ENCODE assay signal across 21 mouse cellular contexts in genomic region chr7:24425919-24426318, GRCm38 (mm10). TPM values are rescaled to one million over a fixed set of nuclear protein-coding genes. Genes with fewer than 3 reads are reported as not detected.
DNase-seq lines count a peak whose midpoint lies in the region; ATAC-seq lines count a peak whose summit lies in the region.
"Had no signal": no experiment of that assay in that cellular context is flagged by ENCODE, and none has a peak within 500 bp of the region (broad histone marks: within the 10 kb centered on the region; RNA-seq: fewer than 3 reads in every experiment).

No protein-coding gene starts in this region.

- DNase-seq in cerebellum, adult 9-11 months = peak; percentile 31
- no peak for DNase-seq in cerebellum, postnatal 14 days
- peak; percentile 56 to 65 for DNase-seq in natural killer cell, adult 2 months (ENCODE audit: low spot score in 2 of 2)
- DNase-seq: adrenal gland, adult 8-10 months; adrenal gland, postnatal 14 days; adrenal gland, postnatal 36 days; cerebellum, adult 2 months; cerebellum, adult 9-10 months; forebrain, postnatal 0 days had no signal

- ATAC-seq in megakaryocyte, adult 5-6 weeks (ENCODE audit: poor library complexity, severe bottlenecking) = peak; percentile 66
- no peak for ATAC-seq in CD4-positive, CD25-positive, alpha-beta regulatory T cell, adult 4 months
- ATAC-seq: activated CD4-positive, CD25-positive, alpha-beta regulatory T cell, adult 4 months; forebrain, embryonic 13.5 days; forebrain, embryonic 15.5 days; forebrain, postnatal 0 days; Patski had no signal

RNA-seq across cellular contexts. Expression of gene Irgc1, which starts 26.2 kb away (rescaled TPM):
- 0.74 and 1.8 TPM in 2 replicates for total RNA-seq in megakaryocyte, adult 5-6 weeks (2015)
- total RNA-seq in megakaryocyte, adult 5-6 weeks (2017) = 0.66 and 0.94 TPM in 2 replicates
- under 1 TPM; 0.35 to 0.56 TPM for polyA plus RNA-seq in CD4-positive, CD25-positive, alpha-beta regulatory T cell, adult 4 months (2017; shearing (Covaris generic))
- total RNA-seq: adrenal gland, adult 18-20 months; adrenal gland, adult 8-10 months; adrenal gland, postnatal 14 days; adrenal gland, postnatal 36 days; CH12.LX; forebrain, postnatal 0 days had no signal
- polyA plus RNA-seq: activated CD4-positive, CD25-positive, alpha-beta regulatory T cell, adult 4 months; cerebellum, adult 2 months; embryonic facial prominence, embryonic 10.5 days; embryonic facial prominence, embryonic 12.5 days; forebrain, embryonic 11.5 days; forebrain, embryonic 15.5 days; forebrain, postnatal 0 days; Patski had no signal

RNA-seq across cellular contexts. Expression of gene Smg9, which starts 26.5 kb away (rescaled TPM):
- 21.6 and 22.3 TPM in 2 replicates for total RNA-seq in megakaryocyte, adult 5-6 weeks (2015)
- total RNA-seq in megakaryocyte, adult 5-6 weeks (2017) = 16.7 and 30.3 TPM in 2 replicates
- 10 to 100 TPM; 27.9 to 29.4 TPM for polyA plus RNA-seq in CD4-positive, CD25-positive, alpha-beta regulatory T cell, adult 4 months (2017; shearing (Covaris generic))

RNA-seq across cellular contexts. Expression of gene Plaur, which starts 36.4 kb away (rescaled TPM):
- 100 and 110 TPM in 2 replicates for total RNA-seq in megakaryocyte, adult 5-6 weeks (2015)
- total RNA-seq in megakaryocyte, adult 5-6 weeks (2017) = 96.3 and 124 TPM in 2 replicates
- 1 to 10 TPM in 1 of 2 experiments, under 1 TPM in 1; 0.66 to 5.8 TPM for polyA plus RNA-seq in CD4-positive, CD25-positive, alpha-beta regulatory T cell, adult 4 months (2017; shearing (Covaris generic))

RNA-seq across cellular contexts. Expression of gene Kcnn4, which starts 55.9 kb away (rescaled TPM):
- 5.9 and 7.6 TPM in 2 replicates for total RNA-seq in megakaryocyte, adult 5-6 weeks (2015)
- total RNA-seq in megakaryocyte, adult 5-6 weeks (2017) = 14.2 and 17.0 TPM in 2 replicates
- polyA plus RNA-seq in CD4-positive, CD25-positive, alpha-beta regulatory T cell, adult 4 months (2017; shearing (Covaris generic)) = 100 to 1,000 TPM; 130 to 152 TPM
- polyA plus RNA-seq: Patski had no signal

RNA-seq across cellular contexts. Expression of gene Cadm4, which starts 55.9 kb away (rescaled TPM):
- not detected in 2 replicates for total RNA-seq in megakaryocyte, adult 5-6 weeks (2015)
- not detected in 2 replicates for total RNA-seq in megakaryocyte, adult 5-6 weeks (2017)
- not detected for polyA plus RNA-seq in CD4-positive, CD25-positive, alpha-beta regulatory T cell, adult 4 months (2017; shearing (Covaris generic))
- total RNA-seq: G1E had no signal
- polyA plus RNA-seq: activated CD4-positive, CD25-positive, alpha-beta regulatory T cell, adult 4 months had no signal

Comparison
In these comparisons a context has a peak if more than half of its experiments do, and no peak if none do; other contexts are left out.
1. DNase-seq: peak in cerebellum, adult 9-11 months (single experiment) and natural killer cell, adult 2 months (2 of 2); none in cerebellum, postnatal 14 days (0 of 2).